Mouse (Mus musculus): Measurements from ENCODE around the gene Iqcf6. TPM values are rescaled to one million over a fixed set of nuclear protein-coding genes. Genes with fewer than 3 reads are reported as not detected.
"Not testable (repeated sequence)": the region's sequence is repeated elsewhere in the genome, so short reads cannot be mapped to it uniquely, and the experiment has no call there.

Iqcf6 gene
- not detected for total RNA-seq (2021)

GRCm38 (mm10) chr9:106626282-106626681, at the start of gene Iqcf6:
Iqcf6 (plus strand) TSS chr9:106626582.
- no peak for DNase-seq

DNA sequence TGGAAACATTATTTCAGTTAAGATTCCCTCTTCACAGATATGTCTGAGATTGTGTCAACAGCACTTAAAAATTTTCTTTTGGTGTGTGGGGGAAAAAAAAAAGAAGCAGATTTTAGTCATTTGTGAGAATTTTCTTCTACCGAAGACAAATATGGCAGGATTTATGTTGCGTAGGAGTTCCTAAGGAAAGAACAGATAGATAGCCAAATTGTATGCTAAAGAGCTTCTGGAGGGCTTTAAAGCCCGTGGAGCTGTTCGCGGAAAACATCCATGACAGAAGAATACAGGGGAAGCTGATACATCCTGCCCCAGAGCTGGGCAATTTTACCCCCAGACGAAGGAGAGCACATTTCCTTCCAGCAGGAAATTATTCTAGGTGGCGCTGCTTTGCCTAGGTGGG, 46.4 kb upstream of the Iqcf6 start:
- DNase-seq, result no peak

- no peak for DNase-seq
These were observed 43.8 kb upstream of the Iqcf6 start for GRCm38 (mm10) chr9:106582552-106582951.

DNA sequence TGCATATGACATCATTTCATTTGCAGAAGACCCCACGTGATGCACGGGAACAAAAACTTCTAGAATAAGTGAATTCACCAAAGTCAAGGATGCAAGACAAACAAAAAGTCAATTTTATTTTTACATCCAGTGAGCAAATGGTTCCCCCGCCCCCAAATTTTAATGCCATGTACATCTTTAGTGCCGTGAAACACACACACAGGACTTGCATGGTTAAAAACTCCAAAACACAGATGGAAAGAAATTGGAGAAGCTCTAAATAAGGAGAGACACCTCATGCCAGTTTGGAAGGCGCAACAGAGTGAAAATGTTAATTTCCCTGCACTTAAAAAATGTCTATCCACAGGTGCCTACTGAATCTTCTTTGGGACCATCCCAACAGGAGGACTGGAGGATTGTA, 34.2 kb upstream of the Iqcf6 start:
- DNase-seq, result no peak

DNA sequence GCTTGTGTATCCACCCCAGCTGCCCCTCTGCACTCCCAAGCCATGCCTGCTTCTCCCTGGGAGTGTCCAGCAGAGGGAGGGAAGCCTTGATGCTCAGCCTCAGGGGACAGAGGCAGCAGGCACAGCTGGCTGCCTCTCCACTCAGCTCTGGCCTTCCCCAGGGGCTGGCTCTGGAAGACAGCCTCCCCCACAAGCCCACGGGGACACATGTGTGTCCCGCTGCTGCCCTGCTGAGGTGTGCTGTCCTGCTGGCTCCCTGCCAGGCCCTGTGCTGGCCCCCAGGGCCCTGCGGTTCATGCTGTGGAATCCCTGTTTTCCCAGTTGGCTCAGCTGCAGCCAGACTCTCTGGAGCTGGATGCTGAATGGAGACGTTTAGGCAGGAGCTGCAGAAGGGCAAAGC, 31.0 kb upstream of the Iqcf6 start:
- not testable (repeated sequence) for DNase-seq

GRCm38 (mm10) chr9:106595836-106596235, 30.5 kb upstream of the Iqcf6 start:
- DNase-seq, result no peak

GRCm38 (mm10) chr9:106598466-106598865, 27.9 kb upstream of the Iqcf6 start:
- DNase-seq, result no peak

DNA sequence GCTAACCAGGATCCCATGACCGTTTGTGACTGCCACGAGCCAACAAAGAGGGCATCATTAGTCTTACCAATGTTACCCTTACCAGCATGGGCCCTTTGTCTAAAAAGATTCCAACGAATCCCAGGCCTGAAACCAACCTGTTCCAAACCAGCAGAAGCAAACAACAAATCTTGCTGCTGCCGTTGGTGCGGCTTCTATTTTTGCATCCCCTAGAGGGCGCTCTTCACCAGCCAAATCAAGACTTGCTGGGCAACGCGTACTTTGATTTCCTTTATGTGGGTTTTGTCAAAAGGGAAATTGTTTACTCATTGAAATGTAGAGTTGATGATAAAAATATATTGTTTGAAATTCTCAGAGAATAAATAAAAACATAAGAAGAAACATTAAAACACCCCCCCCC, 25.8 kb upstream of the Iqcf6 start:
- peak; percentile 69 for DNase-seq

DNA sequence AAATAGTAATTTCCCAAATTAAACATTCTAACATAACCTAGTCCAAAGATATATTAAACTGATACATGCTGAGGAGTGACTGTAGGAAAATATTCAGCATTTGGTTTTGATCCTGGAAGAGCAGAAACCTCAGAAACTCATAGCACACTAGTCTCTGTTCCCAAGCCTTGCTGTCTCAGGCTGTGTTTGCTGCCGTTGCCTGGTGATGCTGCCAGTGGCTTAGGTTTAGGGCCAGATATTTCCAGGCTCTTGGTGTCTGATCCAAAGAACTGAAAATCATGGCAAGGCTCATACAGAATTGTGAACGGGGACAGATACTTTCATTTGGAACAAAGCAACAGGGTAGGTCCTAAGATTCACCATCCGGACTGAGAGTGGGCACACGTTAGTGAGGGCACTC, 15.7 kb upstream of the Iqcf6 start:
- no peak for DNase-seq

- DNase-seq, result no peak
These were observed 12.4 kb upstream of the Iqcf6 start for GRCm38 (mm10) chr9:106613951-106614350.

GRCm38 (mm10) chr9:106614616-106615015, 11.8 kb upstream of the Iqcf6 start:
- DNase-seq, result no peak

GRCm38 (mm10) chr9:106616306-106616705, 10.1 kb upstream of the Iqcf6 start:
- no peak for DNase-seq

- no peak for DNase-seq
These were observed 8.9 kb upstream of the Iqcf6 start for GRCm38 (mm10) chr9:106617496-106617895.

- DNase-seq, result not testable (repeated sequence)
These were observed 1.4 kb downstream of the Iqcf6 start for GRCm38 (mm10) chr9:106627796-106628195.

DNA sequence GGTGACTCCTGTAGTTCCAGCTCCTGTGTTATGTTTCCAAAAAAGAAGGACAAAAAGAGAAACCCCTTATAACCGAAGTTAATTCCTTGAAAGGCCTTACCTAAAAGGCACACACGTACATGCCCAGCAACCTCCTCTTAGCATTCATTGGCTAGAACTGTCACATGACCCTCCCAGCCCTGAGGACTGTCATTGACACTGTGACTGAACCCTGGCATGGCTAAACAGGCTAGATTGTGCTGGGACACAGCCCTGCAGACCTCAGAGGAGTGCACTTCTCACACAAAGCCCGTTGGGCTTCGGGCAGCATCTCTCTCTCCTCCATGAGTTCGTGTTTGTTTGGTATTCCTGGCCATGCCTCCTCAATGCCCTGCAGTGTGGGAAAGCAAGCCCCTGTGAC, 5.8 kb downstream of the Iqcf6 start:
- no peak for DNase-seq

DNA sequence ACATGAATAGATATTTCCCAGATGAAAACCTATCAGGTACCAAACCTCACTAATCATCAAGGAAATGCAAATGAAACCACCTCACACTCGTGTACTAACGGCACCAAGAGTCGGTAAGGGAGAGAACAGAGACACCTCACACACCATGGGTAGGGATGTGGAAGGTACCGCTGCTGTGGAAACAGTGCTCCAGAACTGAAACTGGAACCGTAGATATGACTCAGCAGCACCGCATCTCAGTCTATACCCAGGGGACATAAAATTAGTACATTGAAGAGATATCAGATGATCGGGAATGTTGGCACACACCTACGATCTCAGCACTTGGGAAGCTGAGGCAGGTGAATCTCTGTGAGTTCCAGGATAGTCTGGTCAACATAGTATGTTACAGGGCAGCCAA, 11.8 kb downstream of the Iqcf6 start:
- no peak for DNase-seq

GRCm38 (mm10) chr9:106641346-106641745, 15.0 kb downstream of the Iqcf6 start:
- no peak for DNase-seq

- DNase-seq, result peak; percentile 84
These were observed 16.7 kb downstream of the Iqcf6 start for GRCm38 (mm10) chr9:106643128-106643527.

GRCm38 (mm10) chr9:106643787-106644186, 17.4 kb downstream of the Iqcf6 start:
- DNase-seq, result no peak

- DNase-seq, result no peak
These were observed 19.4 kb downstream of the Iqcf6 start for GRCm38 (mm10) chr9:106645684-106646271.

GRCm38 (mm10) chr9:106647226-106647625, 20.8 kb downstream of the Iqcf6 start:
- DNase-seq, result no peak

- DNase-seq, result no peak
These were observed 26.3 kb downstream of the Iqcf6 start for GRCm38 (mm10) chr9:106652720-106653119.

DNA sequence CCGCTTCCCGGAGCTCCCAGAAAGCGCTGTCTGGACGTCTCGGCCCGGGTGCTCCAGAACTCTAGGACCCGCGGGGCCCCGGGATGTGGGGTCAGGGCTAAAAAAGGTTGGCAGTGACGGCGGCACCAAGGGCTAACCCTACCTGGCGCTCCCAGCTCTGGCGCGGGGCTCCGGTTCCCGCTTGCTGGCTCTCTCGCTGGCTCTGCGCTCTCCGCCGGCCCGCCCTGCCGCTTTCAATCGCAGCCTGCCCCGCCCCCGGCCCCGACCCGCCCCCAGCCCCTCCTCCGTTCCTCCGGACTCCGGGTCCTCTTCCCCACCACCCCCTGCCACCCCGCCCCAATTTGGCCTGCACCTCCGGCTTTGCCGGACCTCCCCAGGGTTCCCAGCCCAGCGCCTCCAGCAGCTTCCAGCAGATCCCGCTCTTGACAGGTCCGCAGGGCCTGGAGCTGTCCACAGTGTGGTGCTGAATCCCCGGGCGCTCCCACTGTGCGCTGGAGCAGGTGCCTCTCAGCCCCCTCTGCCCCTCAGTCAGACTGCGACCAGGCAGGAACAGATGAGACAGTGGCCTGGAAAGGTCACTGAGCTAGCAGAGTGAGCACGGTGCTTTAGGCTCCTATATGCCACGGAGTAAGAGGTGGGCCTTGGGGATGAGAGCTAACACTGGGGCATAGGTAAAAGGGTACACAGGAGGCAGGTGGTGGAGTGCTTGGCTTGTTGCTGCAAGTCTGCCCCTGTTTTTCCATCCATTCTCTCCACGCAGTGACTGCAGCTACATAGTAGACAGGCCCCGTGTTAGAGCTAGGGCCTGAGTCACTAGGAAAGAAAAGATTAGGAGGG, 29.7 kb downstream of the Iqcf6 start, which contains the start of gene Grm2:
Grm2 (minus strand) TSS at position 199 of the 837 bp plus-strand sequence.
- peak; percentile 87 for DNase-seq

- DNase-seq, result no peak
These were observed 30.4 kb downstream of the Iqcf6 start for GRCm38 (mm10) chr9:106656820-106657219.

Measured in heart, postnatal 4 days (tissue).